Mouse (Mus musculus): ENCODE data around the gene Lfng.

GRCm38 (mm10) chr5:140565451-140565850, 41.7 kb upstream of the Lfng start:
- TF ChIP-seq CTCF (IDR thresholded peaks at IDR 0.05; ENCODE audit: low read depth, low read length) (no peak), POLR2A (IDR thresholded peaks at IDR 0.05; ENCODE audit: extremely low read depth, insufficient read depth, low read length) (no peak)
